Mouse (Mus musculus) layer of hippocampus, adult 11-12 months (tissue): ENCODE measurements at regions not wholly inside any gene's neighbourhood (a gene's known extent, or its start where the extent isn't known, plus 50 kb on each side); places are given as distances from the start of the nearest gene placed in this dataset.

Experiments
- DNase-seq: peaks from one replicate; pipeline ENCODE4 v3.0.0; 2022; ENCODE audit warnings: low spot score

GRCm38 (mm10) chr8:8831306-8831705 is 141.0 kb upstream of the Arglu1 start:
- no peak for DNase-seq

DNA sequence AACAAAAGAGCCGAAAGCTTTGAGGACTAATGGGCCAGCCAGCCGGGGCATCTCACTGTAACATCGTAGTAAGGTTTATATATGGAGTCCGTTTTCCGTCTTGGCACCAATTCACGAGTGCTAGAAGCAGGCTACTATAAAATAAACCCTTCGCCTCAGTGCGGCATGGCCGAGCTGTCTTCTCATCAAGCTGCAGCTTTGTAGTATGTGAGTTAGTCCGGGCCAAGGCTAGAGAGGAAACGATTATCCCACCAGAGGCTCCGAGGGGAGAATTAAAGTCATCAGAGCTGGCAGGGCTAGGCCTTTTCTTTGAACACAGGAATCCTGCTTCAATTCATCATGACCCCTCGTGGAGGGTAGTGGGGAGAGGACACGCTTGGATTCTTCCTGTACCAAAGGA is 138.9 kb upstream of the Arglu1 start:
- no peak for DNase-seq

GRCm38 (mm10) chr8:8827555-8827954 is 137.2 kb upstream of the Arglu1 start:
- no peak for DNase-seq

- DNase-seq: no peak
Measured at GRCm38 (mm10) chr8:8826801-8827200, 136.5 kb upstream of the Arglu1 start.

DNA sequence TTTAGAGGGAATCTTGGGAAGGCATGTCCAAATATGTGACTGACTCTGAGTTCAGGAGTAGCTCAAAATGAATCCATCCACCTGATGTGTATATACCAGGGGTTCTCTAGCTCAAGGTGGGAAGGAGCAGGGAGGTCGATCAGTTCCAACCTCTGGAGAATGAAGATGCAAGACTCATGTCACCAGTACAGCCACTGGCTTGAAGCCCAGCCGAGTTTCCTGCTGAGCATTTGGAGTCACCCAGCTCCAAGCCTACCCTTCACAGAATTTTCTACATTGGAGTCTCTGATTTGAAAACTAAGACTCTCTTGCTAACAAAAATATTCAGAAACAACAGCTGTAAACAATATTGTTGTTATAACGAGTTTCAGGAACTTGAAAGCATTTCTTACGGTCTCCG is 134.6 kb upstream of the Arglu1 start:
- DNase-seq: no peak

DNA sequence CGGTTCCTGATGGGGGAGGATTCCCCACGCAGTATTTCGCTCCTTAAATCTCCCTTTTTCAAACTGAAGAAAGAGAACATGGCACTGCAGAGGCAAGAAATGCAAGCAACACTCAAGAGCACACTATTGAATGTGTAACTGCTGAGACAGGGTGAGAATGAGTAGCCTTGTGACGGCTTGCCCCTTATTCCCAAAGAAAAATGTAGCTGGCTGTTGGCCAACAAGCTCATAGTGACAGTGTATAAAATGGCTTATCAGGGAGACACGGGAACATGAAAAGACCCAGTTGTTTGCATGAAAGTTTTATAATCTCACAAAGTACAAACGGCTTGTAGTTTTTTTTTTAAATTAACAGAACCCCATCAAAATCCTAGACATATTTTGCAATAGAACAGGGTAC is 130.8 kb upstream of the Arglu1 start:
- DNase-seq: no peak

GRCm38 (mm10) chr8:8820614-8821013 is 130.3 kb upstream of the Arglu1 start:
- no peak for DNase-seq

GRCm38 (mm10) chr8:8819233-8819931 is 129.1 kb upstream of the Arglu1 start:
- no peak for DNase-seq

GRCm38 (mm10) chr8:8812807-8813167 is 122.5 kb upstream of the Arglu1 start:
- no peak for DNase-seq

DNA sequence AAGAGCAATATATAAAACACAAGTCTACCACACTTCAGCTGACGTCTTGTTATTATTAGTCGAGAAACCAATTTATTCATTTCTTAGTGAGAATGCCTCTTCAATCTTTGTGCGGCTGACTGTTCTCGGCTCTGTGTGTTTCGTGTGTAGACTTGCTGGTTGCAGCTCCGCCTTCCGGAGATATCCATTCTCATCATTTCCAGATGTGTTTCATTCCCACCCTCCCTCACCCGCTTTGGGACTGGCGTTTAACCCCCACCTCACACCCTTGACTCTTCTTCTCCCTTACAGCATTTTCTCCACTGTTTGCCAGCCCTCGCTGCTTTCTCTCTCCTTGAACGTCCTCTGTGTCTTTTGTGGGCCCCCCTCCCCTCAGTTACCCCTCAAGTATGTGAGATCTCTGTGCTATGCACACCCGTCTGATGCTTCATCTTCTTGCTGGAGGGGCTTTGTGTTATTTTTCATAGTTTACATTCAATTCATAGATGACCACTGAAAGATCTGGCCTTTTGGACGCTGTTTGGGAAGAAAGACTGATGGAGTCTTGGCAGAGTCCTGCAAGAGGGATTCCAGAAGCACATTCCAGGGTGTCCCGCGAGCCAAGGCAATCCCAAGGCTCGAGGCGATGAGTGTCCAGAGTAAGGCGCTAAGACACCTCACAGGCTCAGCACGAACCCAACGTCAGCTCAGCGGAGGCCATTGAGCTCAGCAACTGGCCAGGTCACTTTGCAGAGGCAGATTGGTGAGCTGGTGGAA is 121.9 kb upstream of the Arglu1 start:
- no peak for DNase-seq

DNA sequence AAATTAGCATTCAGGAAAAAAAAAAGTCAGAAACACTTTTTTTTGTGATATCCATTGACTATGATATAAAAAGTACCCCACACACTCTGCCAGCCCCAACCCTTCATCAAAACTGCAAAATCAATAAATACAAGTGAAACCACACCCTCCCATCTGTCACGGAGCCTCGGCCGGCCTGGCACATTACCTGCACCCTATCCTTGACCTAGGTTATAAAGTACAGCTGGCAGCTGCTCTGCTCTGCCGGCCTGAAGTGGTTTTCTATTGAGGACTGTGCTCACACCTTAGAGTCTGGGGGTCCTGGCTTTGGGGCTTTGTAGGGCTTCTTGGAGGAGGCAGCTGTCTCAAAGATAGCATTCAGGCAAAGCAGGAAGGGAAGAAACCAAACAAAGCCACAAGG is 120.6 kb upstream of the Arglu1 start:
- no peak for DNase-seq

DNA sequence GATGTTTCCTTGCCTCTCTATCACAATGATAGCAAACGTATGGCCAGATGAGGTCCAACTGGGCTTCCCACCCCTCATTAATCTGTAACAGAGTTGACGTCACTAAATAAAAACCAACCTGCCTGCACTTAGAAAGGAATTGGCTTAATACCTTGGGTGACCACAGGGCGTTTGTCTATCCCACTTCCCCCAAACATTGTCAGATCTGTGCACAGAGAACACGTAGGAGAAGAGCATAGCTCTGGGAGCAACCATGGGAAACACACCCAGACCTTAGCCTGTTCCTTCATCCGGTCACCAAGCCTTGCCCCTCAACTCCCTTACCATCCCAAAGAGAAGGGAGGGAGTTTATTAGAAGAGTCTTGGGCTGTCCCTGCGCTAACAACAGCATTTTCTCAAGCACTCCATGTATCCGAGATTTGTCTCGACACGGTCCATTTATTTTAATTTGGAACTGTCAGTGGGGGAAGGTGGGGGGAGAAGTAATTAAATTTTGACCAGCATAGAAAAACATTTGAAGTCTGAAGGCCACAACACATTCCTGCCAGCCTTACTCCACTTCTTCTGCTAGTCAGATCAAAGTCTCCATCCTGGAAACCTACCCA is 119.6 kb upstream of the Arglu1 start:
- DNase-seq: no peak

DNA sequence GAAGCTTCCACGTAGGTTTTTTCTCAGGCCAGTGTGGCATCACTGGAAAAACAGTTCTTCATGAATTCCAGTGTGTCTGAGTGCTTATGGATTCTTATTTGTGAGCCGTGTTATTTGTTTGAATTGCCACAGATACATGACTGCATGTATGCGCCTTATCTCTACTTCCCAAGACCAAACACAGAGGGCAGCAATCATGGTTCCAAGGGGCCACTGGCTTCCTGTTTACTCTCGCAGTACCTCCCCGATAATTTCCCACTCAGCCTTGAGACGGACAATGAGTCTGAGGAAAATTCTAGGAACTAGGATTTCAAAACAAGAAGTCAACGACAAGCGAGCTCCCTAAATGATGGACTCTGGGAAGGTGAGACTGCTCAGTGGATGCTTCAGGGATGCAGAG is 119.0 kb upstream of the Arglu1 start:
- DNase-seq: no peak

DNA sequence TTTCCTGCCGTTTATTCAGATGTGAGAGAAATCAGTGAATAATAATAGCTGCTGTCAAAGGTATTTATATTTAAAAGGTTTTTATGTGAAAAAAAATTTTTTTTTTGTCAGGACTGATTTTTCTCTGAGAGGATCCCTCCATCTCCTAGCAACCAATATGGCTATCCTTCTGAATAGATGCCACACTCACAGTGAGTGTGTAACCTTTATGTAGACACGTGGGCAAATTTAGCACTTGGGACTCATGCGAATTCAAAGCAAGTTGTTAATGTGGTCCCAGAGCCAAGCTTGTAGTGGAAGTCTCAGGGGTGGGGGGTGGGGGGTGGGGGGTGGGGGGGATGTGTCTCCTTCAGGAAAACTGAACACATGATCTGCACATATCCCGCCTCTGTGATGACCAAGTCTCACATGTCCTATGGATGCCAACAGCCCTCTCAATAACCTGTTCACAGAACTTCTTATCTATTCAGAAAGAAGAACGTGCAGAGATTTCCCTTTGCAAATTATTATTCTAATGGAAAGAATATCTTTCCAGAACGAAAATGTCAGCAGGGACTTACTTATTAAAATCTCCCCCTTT is 112.5 kb upstream of the Arglu1 start:
- no peak for DNase-seq

GRCm38 (mm10) chr8:8802317-8802716 is 112.0 kb upstream of the Arglu1 start:
- DNase-seq: no peak

- no peak for DNase-seq
Measured at GRCm38 (mm10) chr8:8801578-8801977, 111.3 kb upstream of the Arglu1 start.

DNA sequence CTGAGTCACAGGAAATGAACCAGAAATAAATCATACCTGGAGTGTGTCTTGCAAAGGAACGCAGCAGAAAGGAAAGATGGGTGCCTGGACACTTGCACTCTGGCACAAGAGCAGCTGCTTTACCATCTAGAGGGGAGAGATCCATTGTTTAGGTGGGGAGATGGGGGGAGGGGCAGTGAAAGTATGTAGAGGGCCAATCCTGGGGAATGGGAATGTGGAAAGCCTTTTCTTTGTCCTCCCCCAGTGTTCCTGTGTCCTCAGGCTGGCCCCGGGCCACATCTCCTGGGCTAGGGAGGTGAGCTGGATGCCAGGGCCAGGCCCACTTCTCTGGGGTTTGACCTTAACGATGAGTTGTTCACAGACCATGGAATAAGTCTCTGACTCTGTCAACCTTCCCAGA is 107.2 kb upstream of the Arglu1 start:
- DNase-seq: no peak

DNA sequence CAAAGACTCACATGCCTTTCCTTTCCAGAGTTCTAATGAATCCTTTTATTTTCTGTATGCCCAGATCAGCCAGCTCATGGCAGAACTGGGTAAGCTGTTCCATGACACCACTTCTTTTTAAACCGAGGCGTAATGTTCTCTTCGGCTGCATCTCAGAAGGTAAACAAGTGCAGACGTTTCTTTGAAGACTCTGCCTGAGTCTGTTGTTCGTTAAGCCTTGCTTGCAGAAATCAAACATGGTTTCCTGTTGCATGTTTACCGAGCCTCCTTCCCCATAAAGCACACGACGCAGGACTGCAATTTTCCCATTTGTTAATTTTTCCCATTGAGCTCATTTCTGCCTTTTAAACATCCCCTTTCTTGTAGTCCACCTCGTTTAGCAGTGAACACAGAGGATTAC is 106.6 kb upstream of the Arglu1 start:
- DNase-seq: no peak

DNA sequence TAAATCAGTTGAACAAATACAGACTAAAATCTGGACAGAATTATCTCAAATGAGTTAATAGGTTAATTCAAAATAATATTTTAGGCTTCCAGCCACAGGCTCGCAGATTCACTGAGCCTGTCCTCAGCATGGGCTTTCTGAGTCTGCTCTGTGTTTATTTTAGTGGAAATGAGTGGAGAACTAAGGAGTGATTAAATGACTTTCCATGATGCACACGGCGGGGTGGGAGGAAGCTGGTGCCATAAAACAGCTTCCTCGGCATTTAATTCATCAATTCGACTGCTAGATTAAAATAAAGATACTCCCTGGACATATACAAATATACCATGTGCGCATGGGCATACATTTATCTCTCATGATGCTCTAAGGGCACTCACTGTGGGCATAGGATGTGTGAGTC is 104.4 kb upstream of the Arglu1 start:
- no peak for DNase-seq

GRCm38 (mm10) chr8:8779931-8780330 is 89.6 kb upstream of the Arglu1 start:
- no peak for DNase-seq

GRCm38 (mm10) chr8:8774496-8775015 is 84.2 kb upstream of the Arglu1 start:
- no peak for DNase-seq

GRCm38 (mm10) chr8:8772424-8772823 is 82.1 kb upstream of the Arglu1 start:
- no peak for DNase-seq

DNA sequence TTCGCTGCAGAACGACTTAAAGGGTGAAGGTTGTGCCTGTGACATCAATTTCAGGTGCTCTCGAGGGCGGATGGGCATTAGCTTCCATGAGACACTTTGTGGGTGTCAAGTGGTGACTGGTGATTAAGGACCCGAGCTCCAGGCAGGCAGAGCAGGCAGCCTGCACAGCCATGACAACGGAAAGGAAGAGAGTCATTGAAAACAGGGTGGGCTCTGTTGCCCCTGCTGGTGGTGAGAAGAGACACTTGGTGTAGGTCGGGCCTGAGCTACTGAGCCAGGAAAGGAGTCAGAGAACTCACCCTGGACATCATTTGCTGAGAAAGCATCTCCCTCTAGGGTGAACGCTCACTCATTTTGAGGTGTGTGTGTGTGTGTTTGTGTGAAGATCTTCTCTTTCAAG is 80.1 kb upstream of the Arglu1 start:
- no peak for DNase-seq
